Mouse (Mus musculus) frontal cortex, postnatal 36 days (tissue): Measurements from ENCODE around the gene Wap.

Source experiments
- DNase-seq, 2 experiments: peaks; one replicate each; pipeline ENCODE4 v3.0.0; 2022; ENCODE audit warnings: low spot score in 2 of 2

The Wap gene

DNA sequence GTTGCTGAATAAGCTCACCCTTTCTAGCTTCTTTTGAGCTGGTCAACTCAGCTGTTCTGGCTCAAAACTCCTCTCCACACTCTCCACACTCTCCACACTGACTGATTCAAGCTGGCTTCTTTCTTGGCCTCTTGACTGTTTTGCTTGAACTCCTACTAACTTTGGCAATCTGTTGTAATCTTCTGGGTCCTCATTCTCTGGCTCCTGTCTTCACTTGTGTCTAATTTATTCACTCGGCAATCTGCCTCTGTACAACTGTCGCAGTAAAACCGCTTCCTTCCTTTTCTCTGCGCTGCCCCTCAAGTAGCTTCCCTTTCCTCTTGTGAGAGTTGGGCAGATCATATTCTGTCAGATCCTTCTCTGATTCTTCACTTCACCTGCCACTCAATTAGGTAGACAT, 10.7 kb downstream of the Wap start:
- DNase-seq = no peak

GRCm38 (mm10) chr11:6626388-6626772, 12.1 kb downstream of the Wap start:
- DNase-seq = no peak

DNA sequence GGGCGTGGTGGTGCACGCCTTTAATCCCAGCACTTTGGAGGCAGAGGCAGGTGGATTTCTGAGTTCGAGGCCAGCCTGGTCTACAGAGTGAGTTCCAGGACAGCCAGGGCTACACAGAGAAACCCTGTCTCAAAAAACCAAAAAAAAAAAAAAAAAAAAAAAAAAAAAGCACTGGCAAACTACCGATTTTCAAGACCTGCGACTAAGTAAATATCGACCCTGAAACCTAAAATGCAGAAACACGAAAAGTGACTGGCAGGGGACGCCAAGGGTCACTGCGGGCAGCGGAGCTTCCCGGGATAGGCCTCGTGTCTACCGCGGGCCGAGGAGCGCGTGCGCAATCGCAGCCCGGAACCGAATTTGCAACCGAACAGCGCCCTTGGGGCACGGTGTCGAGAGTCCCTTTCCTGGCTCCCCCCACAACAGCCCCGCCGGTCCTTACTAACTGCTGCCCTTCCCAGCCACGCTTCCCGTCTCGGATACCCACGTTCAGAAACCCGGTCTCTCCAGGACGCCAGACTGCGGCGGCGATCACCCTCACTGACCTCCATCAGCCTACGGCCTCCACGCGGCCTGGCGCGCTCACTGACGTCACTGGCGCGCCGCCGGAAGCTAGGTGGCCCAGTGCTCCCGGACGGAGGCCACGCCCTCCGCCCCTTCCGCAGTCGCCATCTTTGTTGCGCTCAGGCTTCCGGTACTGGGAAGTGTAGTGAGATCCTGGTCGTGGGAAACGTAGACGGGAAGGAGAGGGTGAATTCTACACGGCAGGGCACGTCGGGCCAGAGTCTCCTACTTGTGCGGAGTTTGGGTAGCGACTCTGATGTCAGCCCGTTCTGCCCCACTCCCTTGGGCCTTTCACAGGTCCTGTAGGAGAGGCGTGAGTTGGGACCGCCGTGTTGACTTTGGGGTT, 12.7 kb downstream of the Wap start, which contains the start of gene Tbrg4:
TSS of gene Tbrg4 (minus strand) at position 590 of the 910 bp plus-strand sequence.
- DNase-seq = peak; percentile 93 to 95

DNA sequence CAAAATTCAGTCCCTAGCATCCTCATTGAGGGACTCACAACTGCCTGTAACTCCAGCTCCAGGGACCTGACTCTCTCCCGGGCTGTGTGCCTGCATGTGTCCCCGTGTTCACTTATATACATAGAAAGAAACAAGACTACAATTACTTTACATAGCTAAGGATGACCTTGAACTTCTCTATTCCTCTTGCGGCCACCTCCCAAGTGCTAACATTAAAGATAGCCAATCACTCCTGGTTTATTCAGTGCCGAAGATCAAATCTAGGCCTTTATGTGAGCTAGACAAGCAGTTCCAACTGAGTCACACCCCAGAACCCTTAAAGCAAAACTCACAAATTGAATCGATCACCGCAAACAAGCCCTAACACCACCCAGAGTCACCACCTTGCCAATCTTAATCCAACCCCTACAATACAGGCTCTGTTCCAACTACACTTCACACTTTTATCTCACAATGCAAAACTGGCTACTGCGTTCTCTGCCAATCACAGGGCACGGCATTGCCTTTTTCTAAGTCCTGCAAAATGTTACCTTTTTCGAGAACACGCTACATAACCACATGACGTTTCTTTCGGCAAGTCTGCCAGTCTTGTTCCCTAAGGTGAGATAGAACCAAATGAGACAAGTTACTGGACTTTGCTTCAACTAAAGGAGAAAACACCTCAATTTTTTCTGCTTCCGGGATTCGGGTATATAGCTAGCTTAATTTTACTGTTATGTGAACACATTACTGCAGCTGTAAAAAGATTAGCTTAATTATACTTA, 13.6 kb downstream of the Wap start:
- no peak for DNase-seq

GRCm38 (mm10) chr11:6623704-6624103, 14.7 kb downstream of the Wap start:
- DNase-seq = no peak

DNA sequence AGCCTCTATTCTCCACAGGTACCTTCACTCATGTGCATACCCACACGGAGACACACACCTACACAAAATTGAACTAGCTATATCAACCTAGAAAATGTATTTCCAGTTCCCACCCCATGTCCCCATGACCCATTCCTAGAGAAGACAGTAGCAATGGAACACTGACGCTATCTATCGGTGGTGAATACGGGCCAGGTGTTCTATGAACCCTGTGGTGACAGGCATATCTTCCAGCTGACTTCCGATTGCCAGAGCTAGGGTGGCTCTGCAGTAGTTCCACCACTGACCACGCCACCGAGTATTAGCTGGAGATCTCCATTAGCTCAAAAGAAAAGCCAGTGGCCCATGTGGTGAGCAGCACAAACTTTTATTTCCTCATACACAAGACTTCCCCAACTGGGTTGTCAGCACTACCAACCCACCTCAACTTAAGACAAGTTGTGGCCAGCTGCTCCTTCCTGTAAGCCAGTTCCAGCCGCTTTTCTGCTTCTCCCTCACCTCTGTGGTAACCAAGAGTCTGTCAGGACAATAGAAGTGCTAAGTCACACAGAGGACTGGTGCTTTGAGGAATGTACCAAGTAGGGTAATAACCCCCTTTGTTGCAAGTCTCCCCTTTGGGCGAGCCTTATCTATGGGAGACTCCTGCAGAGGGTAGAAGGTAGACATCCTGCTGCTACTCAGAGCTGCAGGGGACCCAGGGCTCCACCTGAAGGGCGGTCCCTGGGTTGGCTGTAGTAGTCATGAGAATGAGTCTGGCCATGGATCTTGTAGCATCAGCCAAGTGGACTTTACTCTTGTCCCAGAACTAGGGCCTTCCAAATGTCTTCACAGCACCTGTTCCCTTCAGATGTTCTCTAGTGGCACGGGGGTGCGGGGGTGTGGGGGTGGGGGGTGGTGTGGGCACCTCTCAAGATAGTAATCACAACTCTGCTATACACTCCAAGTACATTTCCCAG, 22.9 kb downstream of the Wap start:
- DNase-seq = no peak

DNA sequence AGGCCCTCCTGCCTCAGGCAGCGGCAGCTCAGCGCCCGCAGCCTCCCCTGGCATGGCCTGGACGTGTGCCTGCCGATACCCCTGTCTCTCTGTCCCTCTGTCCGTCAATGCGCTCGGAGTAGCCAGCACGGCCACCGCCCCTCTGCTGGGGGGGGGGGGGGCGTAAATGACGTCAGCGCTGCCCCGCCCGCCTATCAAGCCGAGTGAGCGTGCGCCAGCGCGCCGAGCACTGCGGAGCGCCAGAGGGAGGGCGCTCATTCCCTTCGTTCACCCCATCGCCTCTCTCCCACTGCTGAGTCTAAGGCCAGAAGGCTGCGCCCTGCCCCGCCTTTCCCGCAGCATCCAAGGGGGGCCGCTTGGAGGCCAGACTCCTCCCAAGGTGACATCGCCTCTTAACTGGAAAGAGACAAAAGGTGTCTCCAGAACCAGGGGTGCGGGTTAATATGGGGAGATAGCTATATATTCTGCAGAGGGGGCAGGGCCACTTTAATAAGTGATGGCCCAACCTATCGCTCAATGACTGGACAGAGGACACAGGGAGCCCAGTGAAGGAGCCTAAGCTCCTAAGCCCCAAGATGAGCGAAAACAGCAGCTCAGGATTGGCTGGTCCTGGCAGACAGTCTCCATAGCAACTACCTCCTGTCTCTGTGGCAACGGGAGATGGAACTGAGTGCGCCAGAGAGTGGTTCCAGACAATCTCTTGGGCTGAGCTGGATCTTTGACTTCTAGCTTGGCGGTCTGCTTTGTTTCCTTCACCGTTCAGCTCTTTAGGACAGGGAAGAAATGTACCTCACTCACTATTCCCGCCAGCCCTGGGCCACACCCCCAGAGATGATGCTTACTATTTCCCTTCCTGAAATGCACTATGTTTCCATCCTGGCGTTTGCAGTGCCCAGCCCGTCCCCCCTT, 32.7 kb downstream of the Wap start, which contains the start of gene Nacad:
TSS of gene Nacad (minus strand) at position 563 of the 909 bp plus-strand sequence.
- peak; percentile 75 to 87 for DNase-seq

DNA sequence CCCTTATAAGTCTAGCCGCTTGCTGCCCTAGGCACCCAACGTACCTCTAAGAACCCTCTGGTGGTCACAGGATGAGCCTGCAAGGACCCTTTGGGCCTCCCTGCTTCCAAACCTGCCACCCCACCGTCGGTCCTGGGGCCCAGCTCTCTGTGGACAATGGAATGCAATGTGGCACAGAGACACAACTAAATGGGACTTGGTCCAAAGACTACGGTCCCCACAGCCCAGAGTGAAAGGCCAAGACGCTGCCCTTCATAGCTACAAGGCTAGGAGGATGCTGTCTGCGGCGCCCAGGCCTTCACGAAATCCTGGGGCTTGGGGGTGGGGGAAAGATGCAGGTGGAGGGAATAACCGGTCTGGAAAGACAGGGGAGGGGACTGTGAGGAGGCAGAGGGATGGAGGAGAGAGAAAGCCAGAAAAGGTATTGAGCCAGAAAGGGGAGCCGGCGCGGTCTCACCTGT, 33.4 kb downstream of the Wap start:
- DNase-seq = no peak

DNA sequence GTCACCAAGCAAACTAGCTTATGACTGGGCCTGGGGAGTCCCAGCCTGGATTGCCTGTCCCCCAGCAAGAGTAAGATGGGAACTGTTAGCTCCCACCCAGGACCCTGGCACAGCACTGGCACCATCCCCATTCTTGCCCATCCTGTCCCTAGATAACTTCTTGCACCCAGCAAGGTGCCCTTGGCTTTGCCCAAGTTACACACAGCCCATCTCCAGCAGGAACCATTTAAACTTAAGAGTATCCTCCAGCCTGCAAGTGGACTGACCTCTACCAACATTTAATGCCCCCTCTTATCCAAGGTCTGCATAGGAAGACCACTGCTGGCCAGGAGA, 33.9 kb downstream of the Wap start:
- no peak for DNase-seq

DNA sequence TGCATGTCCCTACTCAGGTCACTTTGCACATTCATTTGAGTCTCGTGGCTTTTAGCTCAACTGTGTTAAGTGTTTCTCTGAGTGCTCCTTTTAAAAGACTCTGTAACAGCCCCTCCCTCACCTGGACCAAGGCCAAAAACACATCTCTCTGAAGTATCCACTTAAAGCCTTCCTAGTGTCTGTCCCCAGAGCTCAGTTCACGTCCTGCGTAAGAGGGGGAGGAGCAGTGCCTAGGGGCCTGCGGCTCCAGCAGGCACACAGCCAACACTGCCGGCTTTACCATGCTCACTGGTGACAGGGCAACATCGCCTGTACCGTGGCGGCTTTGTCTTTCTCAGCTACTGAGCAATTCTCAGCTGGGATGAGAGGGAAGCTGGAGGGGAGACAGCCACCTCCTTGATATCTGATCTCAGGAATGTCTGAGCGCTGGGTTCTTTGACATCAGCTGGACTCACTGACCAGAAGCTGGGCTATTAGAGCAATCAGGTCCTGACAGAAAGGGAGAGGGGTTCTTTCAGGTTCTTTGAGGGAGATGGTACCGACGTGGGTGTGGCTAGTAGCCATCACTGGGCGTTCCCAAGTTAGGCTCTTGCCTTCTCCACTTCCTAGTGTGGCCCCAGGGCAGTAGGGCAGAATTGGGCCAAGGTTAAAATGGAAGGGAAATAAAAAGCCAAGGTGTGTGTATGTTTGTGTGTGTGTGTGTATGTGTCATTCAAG, 34.4 kb downstream of the Wap start:
- no peak for DNase-seq

DNA sequence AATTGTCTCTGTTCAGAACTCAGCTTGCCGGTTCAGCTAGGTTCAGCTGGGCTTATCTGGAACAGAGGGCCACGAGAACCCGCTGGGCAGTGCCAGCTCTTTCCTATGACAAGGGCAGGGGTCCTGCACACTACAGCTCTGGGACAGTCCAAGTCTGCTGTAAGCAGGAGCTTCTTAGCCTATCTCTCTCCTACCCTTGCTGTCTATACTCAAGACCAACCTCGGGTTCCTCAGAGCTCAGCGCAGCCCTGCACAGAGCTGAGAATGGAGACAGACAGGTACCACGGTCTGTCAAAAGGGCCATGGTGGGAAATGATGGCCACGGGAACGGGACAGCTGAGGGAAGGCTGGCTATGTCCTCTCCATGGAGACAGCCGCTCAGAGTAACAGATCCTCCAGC, 35.2 kb downstream of the Wap start:
- no peak for DNase-seq

GRCm38 (mm10) chr11:6602662-6603061, 35.8 kb downstream of the Wap start:
- no peak for DNase-seq

DNA sequence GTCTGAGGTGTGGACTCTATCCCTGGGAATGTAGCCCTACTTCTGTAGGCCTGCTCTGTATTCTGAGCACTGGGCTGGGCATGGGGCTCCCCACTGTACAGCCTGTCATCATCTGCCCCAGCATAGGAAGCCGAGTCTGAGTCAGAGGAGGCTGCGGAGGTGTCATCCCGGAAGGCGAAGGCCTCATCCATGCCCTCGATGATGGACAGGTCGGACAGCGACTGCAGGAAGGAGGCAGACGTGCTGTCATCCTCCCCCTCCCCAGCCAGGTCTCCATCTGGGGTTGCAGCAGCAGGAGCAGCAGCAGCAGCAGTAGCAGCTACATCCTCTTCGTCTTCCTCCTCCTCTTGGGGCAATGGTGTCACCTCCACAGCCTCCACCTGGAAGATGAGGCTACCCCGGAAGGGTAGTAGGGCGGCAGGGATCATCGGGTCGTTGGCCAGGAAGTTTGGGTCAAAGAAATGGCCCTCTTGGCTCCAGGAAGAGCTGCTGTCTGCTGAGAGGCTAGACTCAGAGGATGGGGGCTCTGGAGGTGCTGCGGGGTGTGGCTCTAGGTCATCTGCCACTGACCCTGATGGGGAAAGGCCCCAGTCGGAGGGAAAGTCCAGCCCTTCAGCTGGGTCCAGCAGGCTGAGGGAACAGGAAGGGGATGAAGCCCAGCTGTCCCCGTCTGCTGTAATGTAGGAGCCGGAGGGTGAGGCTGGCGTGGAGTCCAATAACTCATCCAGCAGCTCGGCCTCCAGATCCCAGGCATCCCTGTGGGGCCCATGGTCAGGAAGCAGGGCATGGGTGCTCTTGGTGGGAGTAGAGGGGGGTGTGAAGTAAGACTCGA, 36.6 kb downstream of the Wap start:
- no peak for DNase-seq

GRCm38 (mm10) chr11:6600284-6600944, 38.0 kb downstream of the Wap start:
- no peak for DNase-seq

DNA sequence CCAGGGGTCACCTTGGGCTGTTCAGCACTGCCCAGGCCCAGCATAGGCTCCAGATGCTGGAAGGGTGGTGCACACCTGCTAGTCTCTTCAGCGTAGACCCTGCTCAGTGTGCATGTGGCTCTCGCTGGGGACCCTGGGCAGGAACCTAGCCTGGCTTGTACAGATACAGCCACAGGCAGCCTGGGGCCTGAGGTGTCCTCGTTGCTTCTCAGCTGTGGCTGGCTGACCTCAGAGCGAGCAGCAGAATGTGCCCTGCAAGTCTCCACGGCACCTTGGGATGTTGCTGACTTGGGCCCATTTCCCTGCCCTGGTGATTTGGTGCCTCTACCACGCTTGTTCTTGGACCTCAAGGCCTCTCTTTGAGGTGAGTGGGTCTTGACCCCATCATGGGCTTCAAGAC, 38.6 kb downstream of the Wap start:
- no peak for DNase-seq

DNA sequence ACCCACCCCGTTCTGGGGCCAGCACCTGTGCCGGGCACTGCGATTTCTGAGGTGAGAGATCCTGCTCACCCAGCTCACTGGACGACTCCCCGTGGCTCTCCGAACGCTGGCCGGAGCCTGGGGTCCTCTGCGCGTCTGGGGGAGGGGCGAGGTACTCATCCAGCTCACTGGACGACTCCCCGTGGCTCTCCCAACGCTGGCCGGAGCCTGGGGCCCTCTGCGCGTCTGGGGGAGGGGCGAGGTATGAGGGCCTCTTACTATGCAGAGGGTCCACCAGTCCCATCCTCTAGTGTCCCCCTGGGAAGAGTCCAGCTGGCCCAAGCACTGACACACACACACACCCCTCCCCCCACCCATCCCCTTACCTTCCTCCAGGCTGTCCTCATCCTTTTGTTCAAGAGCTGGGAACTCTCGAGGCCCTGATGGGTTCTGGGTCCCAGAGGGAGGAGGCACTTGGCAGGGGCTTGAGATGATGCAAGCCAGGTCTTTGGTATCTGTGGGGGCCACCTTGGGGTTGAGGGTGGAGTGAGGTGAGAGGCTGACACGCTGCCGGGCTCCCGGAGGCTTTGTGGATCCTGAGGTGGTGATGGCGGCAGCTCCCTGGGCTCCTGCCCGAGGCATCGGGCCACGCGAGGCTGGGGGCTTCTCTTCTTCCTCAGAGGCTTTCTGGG, 39.3 kb downstream of the Wap start:
- no peak for DNase-seq

GRCm38 (mm10) chr11:6598191-6598889, 40.1 kb downstream of the Wap start:
- DNase-seq = no peak
